Mouse (Mus musculus): ENCODE results near the gene Zswim7. TPM values are rescaled to one million over a fixed set of nuclear protein-coding genes. Genes with fewer than 3 reads are reported as not detected.

The Zswim7 gene
- polyA plus RNA-seq, 1 experiment from 2014 or later: 24.7 TPM

- Histone ChIP-seq H3K9me3 (ENCODE audit: control insufficient read depth, low read length) (no peaks in the 10 kb centered on the region), H3K36me3 (ENCODE audit: control insufficient read depth, insufficient read depth, low read length) (no peaks in the 10 kb centered on the region), H3K9ac (ENCODE audit: low read length) (no peak overlapping the region), H3K27ac (ENCODE audit: low read depth) (no peak overlapping the region), H3K4me2 (ENCODE audit: low read length) (no peak overlapping the region), H3K4me3 (ENCODE audit: low read depth, low read length) (no peak overlapping the region), H3K27me3 (replicated peaks; ENCODE audit: control insufficient read depth, insufficient read depth, low read length) (no peaks in the 10 kb centered on the region), H3K4me1 (replicated peaks; ENCODE audit: control insufficient read depth, insufficient read depth, low read length) (0 out of 2 replicates have a peak, but pooled peaks cover 4% of the 10 kb centered on the region)
- ATAC-seq (replicated peaks; ENCODE audit: low FRiP score, low TSS enrichment, low read depth) (no peak), DNase-seq (ENCODE audit: low spot score) (no peak)
- 64% methylated on average over 7 of the region's 7 CpGs for WGBS
Measured at GRCm38 (mm10) chr11:62220756-62221510, 60.2 kb downstream of the Zswim7 start.

- Histone ChIP-seq H3K36me3 (ENCODE audit: control insufficient read depth, insufficient read depth, low read length) (no peaks in the 10 kb centered on the region), H3K4me3 (ENCODE audit: low read depth, low read length) (no peak overlapping the region), H3K27ac (ENCODE audit: low read depth) (no peak overlapping the region), H3K27me3 (replicated peaks; ENCODE audit: control insufficient read depth, insufficient read depth, low read length) (no peaks in the 10 kb centered on the region), H3K4me1 (replicated peaks; ENCODE audit: control insufficient read depth, insufficient read depth, low read length) (no peaks in the 10 kb centered on the region), H3K4me2 (ENCODE audit: low read length) (no peak overlapping the region), H3K9me3 (ENCODE audit: control insufficient read depth, low read length) (no peaks in the 10 kb centered on the region), H3K9ac (ENCODE audit: low read length) (no peak overlapping the region)
- 69% methylated on average over 6 of the region's 6 CpGs for WGBS
- ATAC-seq (replicated peaks; ENCODE audit: low FRiP score, low TSS enrichment, low read depth) (no peak), DNase-seq (ENCODE audit: low spot score) (no peak)
Measured at GRCm38 (mm10) chr11:62217751-62218150, 63.4 kb downstream of the Zswim7 start.

Other genes starting within 250 kb of the Zswim7 start
- gene Adora2b, start 32.4 kb downstream of the Zswim7 start, polyA plus RNA-seq (2014; fragmentation: Nextera tagmentation; extraction: Ambion mirVana): 4.3 and 4.4 TPM in 2 replicates
- 15.6 and 17.8 TPM in 2 replicates for gene Ttc19, start 98 bp upstream of the Zswim7 start, polyA plus RNA-seq (2014; fragmentation: Nextera tagmentation; extraction: Ambion mirVana)
- gene Pigl, start 177.1 kb upstream of the Zswim7 start, polyA plus RNA-seq (2014; fragmentation: Nextera tagmentation; extraction: Ambion mirVana): 12.0 and 13.5 TPM in 2 replicates
- 139 and 158 TPM in 2 replicates for gene Ncor1, start 177.2 kb upstream of the Zswim7 start, polyA plus RNA-seq (2014; fragmentation: Nextera tagmentation; extraction: Ambion mirVana)